Mouse (Mus musculus) midbrain, embryonic 14.5 days (tissue): ENCODE measurements at regions not wholly inside any gene's neighbourhood (a gene's known extent, or its start where the extent isn't known, plus 50 kb on each side); places are given as distances from the start of the nearest gene placed in this dataset.

Source experiments
- ATAC-seq: fragments of 200-750 bp; cut with Nextera tagmentation; 2 replicates; pipeline ENCODE4 v1.8.0; 2017; ENCODE audit warnings: moderate number of reproducible peaks, moderate library complexity; ENCODE audit not compliant: low FRiP score, low TSS enrichment
- DNase-seq: peaks from one replicate; pipeline ENCODE4 v3.0.0-alpha.2; 2015
- H3K27ac ChIP-seq: fragments of 300-500 bp; sonication (generic); replicated peaks from 2 replicates; pipeline ENCODE4 v1.5.1; 2014; ENCODE audit warnings: mild to moderate bottlenecking, low read depth, low read length, moderate library complexity
- H3K27me3 ChIP-seq: fragments of 300-500 bp; sonication (generic); 2 replicates; pipeline ENCODE4 v1.6.1; 2014; ENCODE audit warnings: low read length, control low read depth, mixed read lengths; ENCODE audit not compliant: control insufficient read depth, insufficient read depth
- H3K36me3 ChIP-seq: fragments of 300-500 bp; sonication (generic); 2 replicates; pipeline ENCODE4 v1.6.1; 2014; ENCODE audit warnings: low read length, control low read depth; ENCODE audit not compliant: control insufficient read depth, insufficient read depth
- H3K4me1 ChIP-seq: fragments of 300-500 bp; sonication (generic); 2 replicates; pipeline ENCODE4 v1.6.1; 2014; ENCODE audit warnings: mild to moderate bottlenecking, antibody characterized with exemption, low read length, control low read depth; ENCODE audit not compliant: control insufficient read depth, insufficient read depth
- H3K4me2 ChIP-seq: fragments of 300-500 bp; sonication (generic); 2 replicates; pipeline ENCODE4 v1.6.1; 2014; ENCODE audit warnings: mild to moderate bottlenecking, low read length, moderate library complexity
- H3K4me3 ChIP-seq: fragments of 300-500 bp; sonication (generic); replicated peaks from 2 replicates; pipeline ENCODE4 v1.5.1; 2014; ENCODE audit warnings: low read depth, low read length
- H3K9ac ChIP-seq: fragments of 300-500 bp; sonication (generic); replicated peaks from 2 replicates; pipeline ENCODE4 v1.6.1; 2014; ENCODE audit warnings: mild to moderate bottlenecking, low read length, moderate library complexity
- H3K9me3 ChIP-seq: fragments of 300-500 bp; sonication (generic); 2 replicates; pipeline ENCODE4 v1.6.1; 2016; ENCODE audit warnings: low read length, control low read depth, mixed read lengths; ENCODE audit not compliant: control insufficient read depth
- WGBS: fragments of 180-500 bp; shearing (Covaris S2); extraction: QIAGEN DNeasy Blood & Tissue Kit; methylation state at CpG from one replicate; pipeline ENCODE4 v1.1.7; 2014; 5-methylcytosine and 5-hydroxymethylcytosine counted together

DNA sequence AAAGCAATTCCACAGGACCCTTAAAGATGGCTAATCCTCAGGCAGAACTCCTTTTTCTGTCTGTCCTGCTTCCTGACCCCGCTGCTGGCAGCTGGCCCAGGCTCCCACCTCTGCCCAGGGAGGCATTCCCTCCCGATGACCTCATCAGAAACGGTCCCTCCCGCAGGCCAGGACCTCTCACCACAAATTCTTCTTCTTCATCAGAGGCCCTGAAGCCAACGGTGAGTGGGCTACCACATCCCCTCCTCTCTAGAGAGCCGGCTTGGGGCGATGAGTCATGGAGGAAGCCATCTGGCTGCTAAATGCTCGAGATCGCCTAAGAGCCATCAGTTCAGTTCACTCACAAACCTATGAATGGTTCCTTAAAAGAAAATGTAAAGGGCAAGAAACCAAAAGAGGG is 56.7 kb upstream of the Tpm1 start:
- Histone ChIP-seq H3K4me2 (no peak overlapping the region), H3K27me3 (no peaks in the 10 kb centered on the region)
- no peak for DNase-seq

GRCm38 (mm10) chr9:67105216-67105615 is 56.0 kb upstream of the Tpm1 start:
- no peak for ATAC-seq
- no peaks in the 10 kb centered on the region for H3K4me1 ChIP-seq
- no peak overlapping the region for H3K9ac ChIP-seq

More for the DNA sequence above, 56.7 kb upstream of the Tpm1 start:
- no peaks in the 10 kb centered on the region for H3K4me1 ChIP-seq
- H3K9me3 ChIP-seq, result no peaks in the 10 kb centered on the region
- no peaks in the 10 kb centered on the region for H3K36me3 ChIP-seq
- H3K4me3 ChIP-seq, result no peak overlapping the region
- H3K9ac ChIP-seq, result no peak overlapping the region
- H3K27ac ChIP-seq, result no peak overlapping the region
- ATAC-seq, result no peak
- 38% methylated on average over 9 of the region's 9 CpGs for WGBS

DNA sequence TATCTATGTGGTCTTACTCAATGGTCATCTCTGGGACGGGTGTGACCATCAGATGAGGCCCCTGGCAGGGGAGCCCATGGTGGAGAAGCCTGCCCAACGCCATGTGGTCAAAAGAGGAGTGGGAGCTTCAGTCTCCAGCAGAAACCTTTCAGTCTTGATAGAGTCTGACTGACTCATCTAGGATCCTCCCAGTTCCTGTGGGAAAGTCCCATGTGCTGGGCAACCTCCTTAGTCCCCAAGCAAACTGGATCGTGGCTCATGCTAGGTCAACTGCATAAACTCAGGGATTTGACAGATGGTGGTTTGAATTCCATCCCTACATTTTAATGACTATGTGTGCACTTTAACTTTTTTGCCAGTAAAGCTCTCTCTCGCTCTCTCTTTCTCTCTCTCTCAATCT is 55.4 kb upstream of the Tpm1 start:
- Histone ChIP-seq H3K27me3 (no peaks in the 10 kb centered on the region), H3K27ac (no peak overlapping the region), H3K9me3 (no peaks in the 10 kb centered on the region), H3K36me3 (no peaks in the 10 kb centered on the region), H3K4me1 (no peaks in the 10 kb centered on the region), H3K4me3 (no peak overlapping the region), H3K9ac (no peak overlapping the region), H3K4me2 (no peak overlapping the region)
- 88% methylated on average over 4 of the region's 4 CpGs for WGBS
- DNase-seq, result no peak
- ATAC-seq, result no peak

More at GRCm38 (mm10) chr9:67105216-67105615, 56.0 kb upstream of the Tpm1 start:
- Histone ChIP-seq H3K4me2 (no peak overlapping the region), H3K27me3 (no peaks in the 10 kb centered on the region), H3K9me3 (no peaks in the 10 kb centered on the region), H3K27ac (no peak overlapping the region), H3K4me3 (no peak overlapping the region), H3K36me3 (no peaks in the 10 kb centered on the region)
- 85% methylated on average over 2 of the region's 2 CpGs for WGBS
- DNase-seq, result no peak

DNA sequence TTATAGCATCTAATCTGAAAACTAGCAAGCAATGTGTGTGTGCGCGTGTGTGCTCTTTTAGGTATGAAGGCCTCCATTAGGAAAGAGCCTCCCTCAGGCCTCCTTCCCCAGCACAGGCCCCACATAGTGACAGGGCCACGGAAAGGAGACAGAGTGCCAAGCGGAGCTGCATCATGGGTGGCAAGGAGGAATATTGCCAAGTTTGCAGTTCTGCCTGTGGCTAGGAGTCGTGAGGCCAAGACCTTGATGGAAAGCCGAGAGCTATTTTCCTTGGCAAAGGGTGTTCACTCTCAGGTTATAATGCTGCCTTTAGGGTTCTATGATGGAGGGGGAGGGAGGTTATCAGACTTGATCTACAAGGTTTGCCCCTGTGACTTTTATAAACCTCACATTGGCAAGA is 53.4 kb upstream of the Tpm1 start:
- WGBS, result 85% methylated on average over 6 of the region's 6 CpGs
- H3K9me3 ChIP-seq, result no peaks in the 10 kb centered on the region

GRCm38 (mm10) chr9:67099471-67099870 is 50.3 kb upstream of the Tpm1 start:
- Histone ChIP-seq H3K4me2 (no peak overlapping the region), H3K27me3 (no peaks in the 10 kb centered on the region), H3K9me3 (no peaks in the 10 kb centered on the region), H3K27ac (no peak overlapping the region), H3K4me3 (no peak overlapping the region), H3K4me1 (no peaks in the 10 kb centered on the region), H3K36me3 (no peaks in the 10 kb centered on the region), H3K9ac (no peak overlapping the region)
- no peak for ATAC-seq
- DNase-seq, result no peak
- WGBS, result 76% methylated on average over 6 of the region's 6 CpGs

More for the DNA sequence above, 53.4 kb upstream of the Tpm1 start:
- Histone ChIP-seq H3K27ac (no peak overlapping the region), H3K4me1 (no peaks in the 10 kb centered on the region), H3K27me3 (no peaks in the 10 kb centered on the region), H3K4me3 (no peak overlapping the region), H3K9ac (no peak overlapping the region), H3K4me2 (no peak overlapping the region), H3K36me3 (no peaks in the 10 kb centered on the region)
- no peak for ATAC-seq
- DNase-seq, result no peak
